Mouse (Mus musculus): ENCODE data around the gene Ccdc87. TPM values are rescaled to one million over a fixed set of nuclear protein-coding genes. Genes with fewer than 3 reads are reported as not detected.

Ccdc87 gene
- polyA plus RNA-seq, 1 experiment = not detected

Other genes starting within 250 kb of the Ccdc87 start
- gene Lrfn4, start 223.7 kb upstream of the Ccdc87 start, polyA plus RNA-seq (2012; ENCODE audit: insufficient read depth, insufficient read length, missing spikeins) = 0.36 TPM in 1 of 2 replicates, not detected in the other
- 14.1 and 17.0 TPM in 2 replicates for gene Rce1, start 213.7 kb upstream of the Ccdc87 start, polyA plus RNA-seq (2012; ENCODE audit: insufficient read depth, insufficient read length, missing spikeins)
- not detected in 2 replicates for gene Gm960, start 140.7 kb upstream of the Ccdc87 start, polyA plus RNA-seq (2012; ENCODE audit: insufficient read depth, insufficient read length, missing spikeins)
- 0.13 TPM in 1 of 2 replicates, not detected in the other for gene Sptbn2, start 128.2 kb upstream of the Ccdc87 start, polyA plus RNA-seq (2012; ENCODE audit: insufficient read depth, insufficient read length, missing spikeins)
- gene Rbm4b, start 82.9 kb upstream of the Ccdc87 start, polyA plus RNA-seq (2012; ENCODE audit: insufficient read depth, insufficient read length, missing spikeins) = 4.7 and 5.8 TPM in 2 replicates
- gene Rbm4, start 45.5 kb upstream of the Ccdc87 start, polyA plus RNA-seq (2012; ENCODE audit: insufficient read depth, insufficient read length, missing spikeins) = 7.7 and 13.3 TPM in 2 replicates
- 12.6 and 14.8 TPM in 2 replicates for gene Gm21992, start 27.8 kb upstream of the Ccdc87 start, polyA plus RNA-seq (2012; ENCODE audit: insufficient read depth, insufficient read length, missing spikeins)
- 6.9 and 15.0 TPM in 2 replicates for gene Rbm14, start 27.7 kb upstream of the Ccdc87 start, polyA plus RNA-seq (2012; ENCODE audit: insufficient read depth, insufficient read length, missing spikeins)
- gene Ccs, start within 50 bp of the Ccdc87 start, polyA plus RNA-seq (2012; ENCODE audit: insufficient read depth, insufficient read length, missing spikeins) = 64.9 and 78.0 TPM in 2 replicates
- gene Ctsf, start 15.8 kb downstream of the Ccdc87 start, polyA plus RNA-seq (2012; ENCODE audit: insufficient read depth, insufficient read length, missing spikeins) = 27.9 and 36.5 TPM in 2 replicates
- 27.2 and 56.0 TPM in 2 replicates for gene Actn3, start 38.5 kb downstream of the Ccdc87 start, polyA plus RNA-seq (2012; ENCODE audit: insufficient read depth, insufficient read length, missing spikeins)
- 5.0 and 7.2 TPM in 2 replicates for gene Zdhhc24, start 39.3 kb downstream of the Ccdc87 start, polyA plus RNA-seq (2012; ENCODE audit: insufficient read depth, insufficient read length, missing spikeins)
- 1.7 and 2.6 TPM in 2 replicates for gene Bbs1, start 67.3 kb downstream of the Ccdc87 start, polyA plus RNA-seq (2012; ENCODE audit: insufficient read depth, insufficient read length, missing spikeins)
- gene Dpp3, start 88.9 kb downstream of the Ccdc87 start, polyA plus RNA-seq (2012; ENCODE audit: insufficient read depth, insufficient read length, missing spikeins) = 12.9 and 16.9 TPM in 2 replicates
- gene Peli3, start 103.8 kb downstream of the Ccdc87 start, polyA plus RNA-seq (2012; ENCODE audit: insufficient read depth, insufficient read length, missing spikeins) = 1.4 and 3.8 TPM in 2 replicates
- gene Mrpl11, start 122.8 kb downstream of the Ccdc87 start, polyA plus RNA-seq (2012; ENCODE audit: insufficient read depth, insufficient read length, missing spikeins) = 167 and 174 TPM in 2 replicates
- gene Npas4, start 150.9 kb downstream of the Ccdc87 start, polyA plus RNA-seq (2012; ENCODE audit: insufficient read depth, insufficient read length, missing spikeins) = not detected in 2 replicates
- gene Slc29a2, start 184.5 kb downstream of the Ccdc87 start, polyA plus RNA-seq (2012; ENCODE audit: insufficient read depth, insufficient read length, missing spikeins) = 0.71 and 1.9 TPM in 2 replicates
- 9.3 and 10.3 TPM in 2 replicates for gene B4gat1, start 199.5 kb downstream of the Ccdc87 start, polyA plus RNA-seq (2012; ENCODE audit: insufficient read depth, insufficient read length, missing spikeins)
- gene AC124502.3, start 199.5 kb downstream of the Ccdc87 start, polyA plus RNA-seq (2012; ENCODE audit: insufficient read depth, insufficient read length, missing spikeins) = 2.0 and 3.8 TPM in 2 replicates
- gene Brms1, start 202.0 kb downstream of the Ccdc87 start, polyA plus RNA-seq (2012; ENCODE audit: insufficient read depth, insufficient read length, missing spikeins) = 9.8 and 15.1 TPM in 2 replicates
- not detected in 2 replicates for gene Rin1, start 211.1 kb downstream of the Ccdc87 start, polyA plus RNA-seq (2012; ENCODE audit: insufficient read depth, insufficient read length, missing spikeins)
- gene Cd248, start 228.7 kb downstream of the Ccdc87 start, polyA plus RNA-seq (2012; ENCODE audit: insufficient read depth, insufficient read length, missing spikeins) = 10.7 and 24.4 TPM in 2 replicates
- gene Tmem151a, start 246.2 kb downstream of the Ccdc87 start, polyA plus RNA-seq (2012; ENCODE audit: insufficient read depth, insufficient read length, missing spikeins) = not detected in 2 replicates
- gene Yif1a, start 249.2 kb downstream of the Ccdc87 start, polyA plus RNA-seq (2012; ENCODE audit: insufficient read depth, insufficient read length, missing spikeins) = 82.3 and 91.5 TPM in 2 replicates

Data from brown adipose tissue, adult 24 weeks (tissue).